Mouse (Mus musculus): ENCODE results near the gene Adgrl3. TPM values are rescaled to one million over a fixed set of nuclear protein-coding genes. Genes with fewer than 3 reads are reported as not detected.

Adgrl3 gene
- polyA plus RNA-seq, 1 experiment = 15.8 TPM

GRCm38 (mm10) chr5:81375992-81376391, 356.1 kb downstream of the Adgrl3 start:
- Histone ChIP-seq H3K4me2 (ENCODE audit: low read depth) (no peak overlapping the region), H3ac (ENCODE audit: control insufficient read depth, insufficient read length) (no peak overlapping the region), H3K36me3 (ENCODE audit: control insufficient read depth, insufficient read depth) (no peaks in the 10 kb centered on the region), H3K4me3 (no peak overlapping the region), H3K27me3 (ENCODE audit: control insufficient read depth, insufficient read depth, insufficient read length) (no peaks in the 10 kb centered on the region), H3K79me2 (ENCODE audit: control insufficient read depth, insufficient read depth) (no peaks in the 10 kb centered on the region)
- TF ChIP-seq SRF (IDR thresholded peaks at IDR 0.05; ENCODE audit: control insufficient read depth, insufficient read length, low read depth) = no peak
- TF ChIP-seq MYOG (IDR thresholded peaks at IDR 0.05; ENCODE audit: control insufficient read depth in 1 of 3, insufficient read depth in 1 of 3, insufficient read length in 2 of 3, low read depth in 2 of 3) = no peak
- no peak for TF ChIP-seq E2F4 (IDR thresholded peaks at IDR 0.05; ENCODE audit: insufficient read depth)
- TF ChIP-seq TCF3 (IDR thresholded peaks at IDR 0.05; ENCODE audit: insufficient read length, low read depth) = no peak
- no peak for TF ChIP-seq POLR2AphosphoS2 (IDR thresholded peaks at IDR 0.05; ENCODE audit: insufficient read length, low read depth)
- TF ChIP-seq CEBPB (IDR thresholded peaks at IDR 0.05; ENCODE audit: insufficient read depth, poor library complexity, severe bottlenecking) = no peak
- no peak for TF ChIP-seq MAX (IDR thresholded peaks at IDR 0.05; ENCODE audit: low read depth)
- TF ChIP-seq REST (IDR thresholded peaks at IDR 0.05; ENCODE audit: insufficient read depth, insufficient read length) = no peak
- no peak for TF ChIP-seq POLR2A (IDR thresholded peaks at IDR 0.05; ENCODE audit: insufficient read length, low read depth)
- TF ChIP-seq TCF12 (IDR thresholded peaks at IDR 0.05; ENCODE audit: insufficient read depth, poor library complexity, severe bottlenecking) = no peak
- TF ChIP-seq MYOD1 (IDR thresholded peaks at IDR 0.05; ENCODE audit: control insufficient read depth in 1 of 3, insufficient read length in 2 of 3, low read depth in 2 of 3) = no peak
- no peak for TF ChIP-seq USF1 (IDR thresholded peaks at IDR 0.05; ENCODE audit: low read depth)

GRCm38 (mm10) chr5:81405582-81406143, 385.7 kb downstream of the Adgrl3 start:
- Histone ChIP-seq H3K79me2 (ENCODE audit: control insufficient read depth, insufficient read depth) (no peaks in the 10 kb centered on the region), H3K36me3 (ENCODE audit: control insufficient read depth, insufficient read depth) (peaks cover 13% of the 10 kb centered on the region), H3K4me3 (no peak overlapping the region), H3ac (ENCODE audit: control insufficient read depth, insufficient read length) (no peak overlapping the region), H3K27me3 (ENCODE audit: control insufficient read depth, insufficient read depth, insufficient read length) (no peaks in the 10 kb centered on the region), H3K4me2 (ENCODE audit: low read depth) (no peak overlapping the region)
- TF ChIP-seq MYOD1 (IDR thresholded peaks at IDR 0.05; ENCODE audit: control insufficient read depth in 1 of 3, insufficient read length in 2 of 3, low read depth in 2 of 3) = no peak
- no peak for TF ChIP-seq REST (IDR thresholded peaks at IDR 0.05; ENCODE audit: insufficient read depth, insufficient read length)
- TF ChIP-seq TCF12 (IDR thresholded peaks at IDR 0.05; ENCODE audit: insufficient read depth, poor library complexity, severe bottlenecking) = no peak
- TF ChIP-seq MYOG (IDR thresholded peaks at IDR 0.05; ENCODE audit: control insufficient read depth in 1 of 3, insufficient read depth in 1 of 3, insufficient read length in 2 of 3, low read depth in 2 of 3) = no peak
- TF ChIP-seq POLR2AphosphoS2 (IDR thresholded peaks at IDR 0.05; ENCODE audit: insufficient read length, low read depth) = no peak
- TF ChIP-seq CEBPB (IDR thresholded peaks at IDR 0.05; ENCODE audit: insufficient read depth, poor library complexity, severe bottlenecking) = no peak
- no peak for TF ChIP-seq POLR2A (IDR thresholded peaks at IDR 0.05; ENCODE audit: insufficient read length, low read depth)
- no peak for TF ChIP-seq SRF (IDR thresholded peaks at IDR 0.05; ENCODE audit: control insufficient read depth, insufficient read length, low read depth)
- no peak for TF ChIP-seq E2F4 (IDR thresholded peaks at IDR 0.05; ENCODE audit: insufficient read depth)
- no peak for TF ChIP-seq USF1 (IDR thresholded peaks at IDR 0.05; ENCODE audit: low read depth)
- TF ChIP-seq TCF3 (IDR thresholded peaks at IDR 0.05; ENCODE audit: insufficient read length, low read depth) = no peak

- TF ChIP-seq REST (IDR thresholded peaks at IDR 0.05; ENCODE audit: insufficient read depth, insufficient read length) (no peak), USF1 (IDR thresholded peaks at IDR 0.05; ENCODE audit: low read depth) (no peak), CEBPB (IDR thresholded peaks at IDR 0.05; ENCODE audit: insufficient read depth, poor library complexity, severe bottlenecking) (no peak), MYOG (IDR thresholded peaks at IDR 0.05; ENCODE audit: control insufficient read depth in 1 of 3, insufficient read depth in 1 of 3, insufficient read length in 2 of 3, low read depth in 2 of 3) (no peak), SRF (IDR thresholded peaks at IDR 0.05; ENCODE audit: control insufficient read depth, insufficient read length, low read depth) (no peak), POLR2A (IDR thresholded peaks at IDR 0.05; ENCODE audit: insufficient read length, low read depth) (no peak), POLR2AphosphoS2 (IDR thresholded peaks at IDR 0.05; ENCODE audit: insufficient read length, low read depth) (no peak), TCF12 (IDR thresholded peaks at IDR 0.05; ENCODE audit: insufficient read depth, poor library complexity, severe bottlenecking) (no peak), TCF3 (IDR thresholded peaks at IDR 0.05; ENCODE audit: insufficient read length, low read depth) (no peak), MYOD1 (IDR thresholded peaks at IDR 0.05; ENCODE audit: control insufficient read depth in 1 of 3, insufficient read length in 2 of 3, low read depth in 2 of 3) (no peak), MAX (IDR thresholded peaks at IDR 0.05; ENCODE audit: low read depth) (no peak), E2F4 (IDR thresholded peaks at IDR 0.05; ENCODE audit: insufficient read depth) (no peak)
- no peaks in the 10 kb centered on the region for H3K27me3 ChIP-seq (ENCODE audit: control insufficient read depth, insufficient read depth, insufficient read length)
- H3K4me2 ChIP-seq (ENCODE audit: low read depth) = no peak overlapping the region
- H3ac ChIP-seq (ENCODE audit: control insufficient read depth, insufficient read length) = no peak overlapping the region
- H3K36me3 ChIP-seq (ENCODE audit: control insufficient read depth, insufficient read depth) = peaks cover 3% of the 10 kb centered on the region
- H3K4me3 ChIP-seq = no peak overlapping the region
- no peaks in the 10 kb centered on the region for H3K79me2 ChIP-seq (ENCODE audit: control insufficient read depth, insufficient read depth)
These were observed 397.4 kb downstream of the Adgrl3 start for GRCm38 (mm10) chr5:81417326-81417725.

GRCm38 (mm10) chr5:81427393-81427792, 407.5 kb downstream of the Adgrl3 start:
- TF ChIP-seq MYOD1 (IDR thresholded peaks at IDR 0.05; ENCODE audit: control insufficient read depth in 1 of 3, insufficient read length in 2 of 3, low read depth in 2 of 3) = no peak
- no peak for TF ChIP-seq POLR2A (IDR thresholded peaks at IDR 0.05; ENCODE audit: insufficient read length, low read depth)
- no peak overlapping the region for H3K4me2 ChIP-seq (ENCODE audit: low read depth)

GRCm38 (mm10) chr5:81436375-81436774, 416.4 kb downstream of the Adgrl3 start:
- no peaks in the 10 kb centered on the region for H3K79me2 ChIP-seq (ENCODE audit: control insufficient read depth, insufficient read depth)
- no peak overlapping the region for H3K4me3 ChIP-seq
- H3K4me2 ChIP-seq (ENCODE audit: low read depth) = no peak overlapping the region
- no peaks in the 10 kb centered on the region for H3K36me3 ChIP-seq (ENCODE audit: control insufficient read depth, insufficient read depth)
- H3ac ChIP-seq (ENCODE audit: control insufficient read depth, insufficient read length) = no peak overlapping the region
- TF ChIP-seq MAX (IDR thresholded peaks at IDR 0.05; ENCODE audit: low read depth) (no peak), POLR2A (IDR thresholded peaks at IDR 0.05; ENCODE audit: insufficient read length, low read depth) (no peak), USF1 (IDR thresholded peaks at IDR 0.05; ENCODE audit: low read depth) (no peak), E2F4 (IDR thresholded peaks at IDR 0.05; ENCODE audit: insufficient read depth) (no peak)
- H3K27me3 ChIP-seq (ENCODE audit: control insufficient read depth, insufficient read depth, insufficient read length) = no peaks in the 10 kb centered on the region

More at GRCm38 (mm10) chr5:81427393-81427792, 407.5 kb downstream of the Adgrl3 start:
- no peak overlapping the region for H3ac ChIP-seq (ENCODE audit: control insufficient read depth, insufficient read length)
- no peaks in the 10 kb centered on the region for H3K79me2 ChIP-seq (ENCODE audit: control insufficient read depth, insufficient read depth)
- H3K36me3 ChIP-seq (ENCODE audit: control insufficient read depth, insufficient read depth) = no peaks in the 10 kb centered on the region
- no peaks in the 10 kb centered on the region for H3K27me3 ChIP-seq (ENCODE audit: control insufficient read depth, insufficient read depth, insufficient read length)
- no peak overlapping the region for H3K4me3 ChIP-seq
